Mouse (Mus musculus) small intestine, adult 2 months (tissue): ENCODE results near the gene Tmem189.
A peak's percentile ranks its signal among the peaks of the same experiment; 100 is the strongest.

Experiments used
- CTCF ChIP-seq: fragments of 200-500 bp; IDR thresholded peaks from 2 replicates; pipeline ENCODE4 v1.5.1; 2012; ENCODE audit warnings: low read depth, mild to moderate bottlenecking, control low read depth, inconsistent platforms, low read length, moderate library complexity, mixed read lengths; ENCODE audit not compliant: insufficient replicate concordance, insufficient read length; ENCODE audit errors: extremely low read depth
- POLR2A ChIP-seq: fragments of 200-500 bp; IDR thresholded peaks from 2 replicates; pipeline ENCODE4 v1.6.1; 2012; ENCODE audit warnings: low read depth, mild to moderate bottlenecking, control low read depth, inconsistent platforms, low read length, moderate library complexity

DNA sequence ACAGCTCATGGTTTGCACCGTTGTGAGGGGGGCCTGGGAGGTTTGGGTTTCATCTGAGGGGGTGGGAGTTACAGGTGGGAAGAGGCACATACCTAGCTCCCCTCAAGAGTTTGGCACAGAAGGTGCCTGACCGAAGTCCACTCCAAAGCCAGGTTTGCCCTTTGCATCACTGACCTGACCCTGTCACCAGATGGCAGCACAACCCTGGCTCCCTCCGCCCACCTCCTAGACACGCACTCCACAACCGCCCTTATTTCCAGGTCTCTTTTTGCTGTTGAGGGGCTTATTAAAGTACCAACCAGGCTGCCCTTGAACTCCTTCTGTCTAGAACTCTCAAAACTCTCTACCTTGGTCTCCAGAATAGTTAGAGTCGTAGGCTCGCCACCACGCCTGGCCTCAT lies 48.3 kb downstream of the Tmem189 start:
- TF ChIP-seq CTCF (peak; percentile 84), POLR2A (no peak)
